Mouse (Mus musculus): ENCODE data around the gene Retreg1. TPM values are rescaled to one million over a fixed set of nuclear protein-coding genes. Genes with fewer than 3 reads are reported as not detected.
"Not testable (repeated sequence)": the region's sequence is repeated elsewhere in the genome, so short reads cannot be mapped to it uniquely, and the experiment has no call there.

The Retreg1 gene
- polyA plus RNA-seq, 1 experiment from 2014 or later, result 16.7 TPM

- peaks cover 28% of the 10 kb centered on the region for H3K36me3 ChIP-seq (ENCODE audit: control insufficient read depth, insufficient read depth, low read length)
- no peak overlapping the region for H3K27ac ChIP-seq (ENCODE audit: low read depth, low read length)
- H3K9me3 ChIP-seq (ENCODE audit: control insufficient read depth, low read length), result no peaks in the 10 kb centered on the region
- no peaks in the 10 kb centered on the region for H3K4me1 ChIP-seq (ENCODE audit: control insufficient read depth, insufficient read depth, low read length)
- peak; percentile 50; the same call in 1 of the 2 replicates for ATAC-seq (ENCODE audit: low read depth)
- no peak overlapping the region for H3K4me3 ChIP-seq (ENCODE audit: low read depth, low read length)
- H3K27me3 ChIP-seq (ENCODE audit: control insufficient read depth, insufficient read depth, low read length), result no peaks in the 10 kb centered on the region
- 63% methylated on average over 8 of the region's 8 CpGs for WGBS
- no peak overlapping the region for H3K4me2 ChIP-seq (ENCODE audit: low read depth, low read length)
- no peak overlapping the region for H3K9ac ChIP-seq (replicated peaks; ENCODE audit: low read depth, low read length)
Measured at GRCm38 (mm10) chr15:25992992-25993727, 150.2 kb downstream of the Retreg1 start.

DNA sequence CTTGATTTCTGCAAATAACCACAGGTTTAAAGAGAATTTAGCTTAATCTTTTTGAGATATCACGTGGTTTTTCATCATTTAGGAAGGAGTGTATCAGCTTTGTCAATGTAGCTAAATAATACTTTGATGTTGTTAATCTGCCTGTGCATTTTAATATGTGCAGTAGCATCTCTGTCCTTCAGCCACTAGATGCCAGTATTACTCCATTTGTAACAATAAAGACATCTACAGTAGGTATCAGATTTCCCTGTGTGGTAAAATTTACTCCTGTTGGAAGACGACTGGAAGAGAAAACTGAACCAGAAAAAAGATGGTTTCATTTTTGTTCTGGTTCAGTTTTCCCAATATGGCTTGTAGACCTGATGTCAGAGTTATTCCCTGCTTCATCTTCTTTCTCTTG is 152.5 kb downstream of the Retreg1 start:
- Histone ChIP-seq H3K27ac (ENCODE audit: low read depth, low read length) (no peak overlapping the region), H3K27me3 (ENCODE audit: control insufficient read depth, insufficient read depth, low read length) (no peaks in the 10 kb centered on the region), H3K9ac (replicated peaks; ENCODE audit: low read depth, low read length) (no peak overlapping the region), H3K4me3 (ENCODE audit: low read depth, low read length) (no peak overlapping the region), H3K9me3 (ENCODE audit: control insufficient read depth, low read length) (no peaks in the 10 kb centered on the region), H3K4me1 (ENCODE audit: control insufficient read depth, insufficient read depth, low read length) (no peaks in the 10 kb centered on the region), H3K36me3 (ENCODE audit: control insufficient read depth, insufficient read depth, low read length) (peaks cover 28% of the 10 kb centered on the region), H3K4me2 (ENCODE audit: low read depth, low read length) (no peak overlapping the region)
- WGBS, result 44% methylated on average over 2 of the region's 2 CpGs
- ATAC-seq (ENCODE audit: low read depth), result peak; percentile 78

GRCm38 (mm10) chr15:25999545-25999944 is 156.6 kb downstream of the Retreg1 start:
- peaks cover 12% of the 10 kb centered on the region for H3K36me3 ChIP-seq (ENCODE audit: control insufficient read depth, insufficient read depth, low read length)
- not testable (repeated sequence) for H3K9ac ChIP-seq (replicated peaks; ENCODE audit: low read depth, low read length); H3K4me1 ChIP-seq (ENCODE audit: control insufficient read depth, insufficient read depth, low read length); H3K27ac ChIP-seq (ENCODE audit: low read depth, low read length); H3K27me3 ChIP-seq (ENCODE audit: control insufficient read depth, insufficient read depth, low read length); H3K9me3 ChIP-seq (ENCODE audit: control insufficient read depth, low read length); H3K4me3 ChIP-seq (ENCODE audit: low read depth, low read length); ATAC-seq (ENCODE audit: low read depth); H3K4me2 ChIP-seq (ENCODE audit: low read depth, low read length)
- 32% methylated on average over 5 of the region's 5 CpGs for WGBS

DNA sequence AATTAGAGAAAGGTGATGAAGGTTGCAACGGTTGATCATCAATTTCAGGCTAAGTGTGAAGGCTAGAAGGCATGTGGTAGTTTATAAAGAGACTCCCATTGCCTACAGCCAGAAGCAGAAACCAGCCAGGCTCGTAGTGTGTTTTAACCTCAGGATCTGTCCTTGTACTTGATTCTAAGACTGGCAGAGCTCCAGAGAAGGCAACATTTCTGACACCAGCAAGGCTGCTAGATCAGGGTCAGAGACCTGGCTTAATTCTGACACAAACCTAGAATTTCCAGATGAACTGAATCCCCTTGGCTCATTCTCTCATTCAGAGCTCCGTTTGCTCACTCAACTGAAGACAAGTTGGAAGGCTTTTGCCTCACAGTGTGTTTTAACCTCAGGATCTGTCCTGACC is 165.6 kb downstream of the Retreg1 start:
- Histone ChIP-seq H3K36me3 (ENCODE audit: control insufficient read depth, insufficient read depth, low read length) (no peaks in the 10 kb centered on the region), H3K4me1 (ENCODE audit: control insufficient read depth, insufficient read depth, low read length) (no peaks in the 10 kb centered on the region), H3K9ac (replicated peaks; ENCODE audit: low read depth, low read length) (no peak overlapping the region), H3K4me2 (ENCODE audit: low read depth, low read length) (no peak overlapping the region), H3K27ac (ENCODE audit: low read depth, low read length) (no peak overlapping the region), H3K4me3 (ENCODE audit: low read depth, low read length) (no peak overlapping the region), H3K9me3 (ENCODE audit: control insufficient read depth, low read length) (no peaks in the 10 kb centered on the region), H3K27me3 (ENCODE audit: control insufficient read depth, insufficient read depth, low read length) (no peaks in the 10 kb centered on the region)
- 84% methylated on average over 3 of the region's 3 CpGs for WGBS
- no peak for ATAC-seq (ENCODE audit: low read depth)

DNA sequence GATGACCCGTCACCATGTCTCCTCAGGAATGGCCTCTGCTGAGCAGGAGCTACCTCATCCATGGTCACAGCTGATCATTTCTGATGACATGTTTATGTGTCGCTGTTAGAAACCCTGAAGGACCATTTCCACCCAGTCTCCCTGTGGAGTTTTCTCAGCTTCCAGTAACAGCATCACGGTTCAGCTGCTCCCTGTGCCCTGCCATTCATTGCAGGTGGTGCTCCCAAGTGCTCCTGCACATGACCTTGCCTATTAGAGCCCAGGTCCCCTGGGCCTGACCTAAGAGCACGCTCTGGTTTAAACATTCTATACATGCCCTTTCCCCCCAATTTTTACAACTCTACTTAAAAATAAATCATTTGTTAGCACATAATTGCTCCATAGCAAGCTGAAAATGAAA is 169.9 kb downstream of the Retreg1 start:
- ATAC-seq (ENCODE audit: low read depth), result no peak

GRCm38 (mm10) chr15:26015979-26016665 is 173.1 kb downstream of the Retreg1 start:
- H3K9ac ChIP-seq (replicated peaks; ENCODE audit: low read depth, low read length), result no peak overlapping the region
- no peaks in the 10 kb centered on the region for H3K27me3 ChIP-seq (ENCODE audit: control insufficient read depth, insufficient read depth, low read length)
- no peak overlapping the region for H3K27ac ChIP-seq (ENCODE audit: low read depth, low read length)
- H3K4me3 ChIP-seq (ENCODE audit: low read depth, low read length), result no peak overlapping the region
- ATAC-seq (ENCODE audit: low read depth), result peak; percentile 68; the same call in 1 of the 2 replicates
- no peaks in the 10 kb centered on the region for H3K36me3 ChIP-seq (ENCODE audit: control insufficient read depth, insufficient read depth, low read length)
- no peak overlapping the region for H3K4me2 ChIP-seq (ENCODE audit: low read depth, low read length)
- 29% methylated on average over 14 of the region's 14 CpGs for WGBS
- H3K9me3 ChIP-seq (ENCODE audit: control insufficient read depth, low read length), result no peaks in the 10 kb centered on the region
- no peaks in the 10 kb centered on the region for H3K4me1 ChIP-seq (ENCODE audit: control insufficient read depth, insufficient read depth, low read length)

More for the DNA sequence above, 169.9 kb downstream of the Retreg1 start:
- Histone ChIP-seq H3K4me3 (ENCODE audit: low read depth, low read length) (no peak overlapping the region), H3K4me2 (ENCODE audit: low read depth, low read length) (no peak overlapping the region), H3K4me1 (ENCODE audit: control insufficient read depth, insufficient read depth, low read length) (no peaks in the 10 kb centered on the region), H3K9me3 (ENCODE audit: control insufficient read depth, low read length) (no peaks in the 10 kb centered on the region), H3K27me3 (ENCODE audit: control insufficient read depth, insufficient read depth, low read length) (no peaks in the 10 kb centered on the region), H3K27ac (ENCODE audit: low read depth, low read length) (no peak overlapping the region), H3K9ac (replicated peaks; ENCODE audit: low read depth, low read length) (no peak overlapping the region), H3K36me3 (ENCODE audit: control insufficient read depth, insufficient read depth, low read length) (no peaks in the 10 kb centered on the region)
- WGBS, result 44% methylated on average over 4 of the region's 4 CpGs

DNA sequence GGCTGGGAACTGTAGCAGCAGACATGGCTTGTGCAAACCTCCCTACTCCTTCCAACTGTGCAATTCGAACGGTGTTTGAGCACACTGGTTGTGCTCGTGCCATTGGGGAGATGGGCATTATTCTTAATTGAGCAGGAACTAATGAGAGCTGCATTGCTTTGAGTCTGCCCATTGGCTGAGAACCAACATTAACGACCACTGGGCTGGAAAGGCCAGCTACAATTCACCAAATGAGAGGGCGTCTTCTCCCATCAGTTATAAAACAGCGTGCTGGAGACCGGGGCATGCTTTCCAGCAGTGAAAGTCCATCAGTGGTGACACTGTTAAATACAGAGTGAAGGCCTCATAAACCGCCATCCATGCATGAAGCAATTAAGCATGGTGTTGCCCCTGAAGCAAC is 178.7 kb downstream of the Retreg1 start:
- no peaks in the 10 kb centered on the region for H3K36me3 ChIP-seq (ENCODE audit: control insufficient read depth, insufficient read depth, low read length)
- 12% methylated on average over 8 of the region's 8 CpGs for WGBS
- ATAC-seq (ENCODE audit: low read depth), result peak; percentile 73; the same call in 1 of the 2 replicates

DNA sequence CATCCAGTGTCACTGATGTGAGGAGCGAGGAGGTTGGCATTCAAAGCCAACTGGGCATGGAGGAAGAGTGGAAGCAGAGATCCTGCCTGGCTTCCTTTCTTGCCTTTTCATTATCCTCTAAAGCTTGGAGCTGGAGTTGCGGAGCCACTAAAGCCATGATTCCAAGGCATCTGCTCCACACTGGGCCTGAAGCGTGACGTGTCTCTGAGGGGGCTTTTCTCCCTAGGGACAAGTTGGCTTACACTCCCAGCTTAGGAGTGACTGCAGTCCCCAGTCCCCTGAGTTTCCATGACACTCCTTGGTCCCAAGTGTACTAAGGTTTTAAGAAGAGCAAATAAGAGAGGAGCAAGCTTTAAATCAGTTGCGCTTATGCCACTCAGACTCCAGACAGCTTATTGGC is 179.7 kb downstream of the Retreg1 start:
- no peaks in the 10 kb centered on the region for H3K27me3 ChIP-seq (ENCODE audit: control insufficient read depth, insufficient read depth, low read length)
- ATAC-seq (ENCODE audit: low read depth), result no peak
- 84% methylated on average over 5 of the region's 5 CpGs for WGBS
- 0 out of 2 replicates have a peak, but pooled peaks cover 3% of the 10 kb centered on the region for H3K4me1 ChIP-seq (ENCODE audit: control insufficient read depth, insufficient read depth, low read length)
- H3K4me3 ChIP-seq (ENCODE audit: low read depth, low read length), result no peak overlapping the region
- no peaks in the 10 kb centered on the region for H3K36me3 ChIP-seq (ENCODE audit: control insufficient read depth, insufficient read depth, low read length)
- H3K9ac ChIP-seq (replicated peaks; ENCODE audit: low read depth, low read length), result no peak overlapping the region
- H3K4me2 ChIP-seq (ENCODE audit: low read depth, low read length), result no peak overlapping the region
- H3K9me3 ChIP-seq (ENCODE audit: control insufficient read depth, low read length), result no peaks in the 10 kb centered on the region
- H3K27ac ChIP-seq (ENCODE audit: low read depth, low read length), result no peak overlapping the region

More for the DNA sequence above, 178.7 kb downstream of the Retreg1 start:
- no peak overlapping the region for H3K9ac ChIP-seq (replicated peaks; ENCODE audit: low read depth, low read length)
- H3K4me3 ChIP-seq (ENCODE audit: low read depth, low read length), result no peak overlapping the region
- H3K4me2 ChIP-seq (ENCODE audit: low read depth, low read length), result no peak overlapping the region
- 0 out of 2 replicates have a peak, but pooled peaks cover 3% of the 10 kb centered on the region for H3K4me1 ChIP-seq (ENCODE audit: control insufficient read depth, insufficient read depth, low read length)
- H3K27ac ChIP-seq (ENCODE audit: low read depth, low read length), result no peak overlapping the region
- no peaks in the 10 kb centered on the region for H3K9me3 ChIP-seq (ENCODE audit: control insufficient read depth, low read length)
- no peaks in the 10 kb centered on the region for H3K27me3 ChIP-seq (ENCODE audit: control insufficient read depth, insufficient read depth, low read length)
